Mouse (Mus musculus) heart, postnatal 14 days (tissue): ENCODE results near the gene Rbm38. TPM values are rescaled to one million over a fixed set of nuclear protein-coding genes. Genes with fewer than 3 reads are reported as not detected.

Experiments
- DNase-seq, 2 experiments: peaks; one replicate each; pipeline ENCODE4 v3.0.0; 2021 to 2022
- intact Hi-C: fragments of 180-260 bp; cut with DNase I; formaldehyde crosslinking; loops from one replicate; pipeline ENCODE4 v1.15.1; 2025
- total RNA-seq, 2 experiments: library from RNA; stranded (reverse); gene quantifications; 2 replicates each; pipeline ENCODE4 v1.2.3; 2021

Gene Rbm38
- total RNA-seq, 2 experiments from 2014 or later: 198 to 232 TPM

DNA sequence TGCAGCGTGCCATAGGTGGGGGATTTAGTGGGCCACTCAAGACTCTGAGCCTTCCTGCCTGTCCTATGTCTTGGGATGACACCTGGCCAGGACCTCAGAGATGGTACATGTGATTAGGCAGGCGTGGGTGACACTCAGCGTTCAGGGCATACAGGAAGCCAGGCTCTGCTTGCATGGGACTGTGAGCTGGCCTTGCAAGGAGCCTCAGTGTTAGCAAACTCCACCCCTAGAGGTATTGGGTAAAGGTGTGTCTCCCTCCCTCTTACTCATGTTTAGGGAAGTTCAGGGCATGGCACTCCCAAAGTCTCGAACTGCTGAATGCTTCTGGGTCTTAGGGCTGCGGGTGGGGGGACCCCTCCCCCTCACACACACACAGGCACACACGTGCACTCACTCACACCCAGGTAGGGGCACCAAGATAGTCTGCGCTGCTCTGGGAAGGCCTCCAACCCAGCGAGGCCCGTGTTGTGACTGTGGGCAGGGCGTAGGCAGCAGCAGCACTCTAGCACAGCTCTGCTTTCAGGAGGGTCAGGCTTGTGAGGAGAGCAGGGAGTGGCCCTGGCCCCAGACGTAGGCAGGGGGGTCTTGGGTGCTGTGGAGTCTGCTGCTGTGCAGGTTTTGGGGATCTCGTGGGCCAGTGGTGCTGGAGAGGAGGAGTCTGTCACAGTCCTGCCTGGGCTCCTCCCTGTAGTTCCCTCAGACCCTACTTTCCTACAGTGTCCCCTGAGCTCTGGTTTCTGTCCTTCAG is 10.5 kb downstream of the Rbm38 start:
- intact Hi-C loops: no loop called here
- DNase-seq: no peak

DNA sequence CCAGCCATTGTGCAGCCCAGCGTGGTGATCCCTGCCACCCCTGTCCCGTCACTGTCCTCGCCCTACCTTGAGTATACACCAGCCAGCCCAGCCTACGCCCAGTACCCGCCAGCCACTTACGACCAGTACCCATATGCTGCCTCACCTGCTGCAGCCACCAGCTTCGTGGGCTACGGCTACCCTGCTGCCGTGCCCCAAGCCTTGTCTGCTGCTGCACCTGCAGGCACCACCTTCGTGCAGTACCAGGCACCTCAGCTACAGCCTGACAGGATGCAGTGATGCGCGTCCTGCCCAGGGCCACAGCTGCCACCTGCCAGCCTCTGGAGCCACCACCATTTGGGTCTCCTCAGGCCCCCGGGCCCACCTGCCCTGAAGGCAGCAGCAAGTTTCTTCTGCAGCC is 13.2 kb downstream of the Rbm38 start:
- DNase-seq: no peak
- intact Hi-C loops: no loop called here

GRCm38 (mm10) chr2:173034998-173035397 is 14.7 kb downstream of the Rbm38 start:
- no peak for DNase-seq
- intact Hi-C loops: no loop called here

- no peak for DNase-seq
- intact Hi-C loops: no loop called here
These were observed 15.4 kb downstream of the Rbm38 start for GRCm38 (mm10) chr2:173035653-173036052.

GRCm38 (mm10) chr2:173036055-173036454 is 15.8 kb downstream of the Rbm38 start:
- intact Hi-C loops: no loop called here
- DNase-seq: no peak

- intact Hi-C loops: no loop called here
- DNase-seq: no peak
These were observed 16.3 kb downstream of the Rbm38 start for GRCm38 (mm10) chr2:173036611-173037010.

DNA sequence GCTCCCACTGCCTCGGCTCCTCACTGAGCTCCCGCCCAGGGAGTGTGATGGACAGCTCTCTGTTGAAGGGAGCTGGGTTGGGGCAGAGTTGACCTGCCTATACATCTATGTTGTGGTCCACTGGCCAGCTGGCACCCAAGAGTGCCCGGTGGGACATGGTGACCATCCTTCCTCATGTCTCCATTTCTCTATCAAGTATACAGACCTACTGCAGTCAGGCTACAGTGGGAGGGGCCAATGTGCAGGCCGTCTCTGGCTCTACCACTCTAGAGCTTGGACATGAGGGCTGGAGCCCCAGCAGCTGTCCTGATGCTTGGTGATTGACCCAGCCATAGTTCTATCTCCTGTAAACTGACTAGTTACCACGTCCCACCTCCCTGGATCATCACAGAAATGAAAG is 17.0 kb downstream of the Rbm38 start:
- intact Hi-C loops: no loop called here
- DNase-seq: no peak

DNA sequence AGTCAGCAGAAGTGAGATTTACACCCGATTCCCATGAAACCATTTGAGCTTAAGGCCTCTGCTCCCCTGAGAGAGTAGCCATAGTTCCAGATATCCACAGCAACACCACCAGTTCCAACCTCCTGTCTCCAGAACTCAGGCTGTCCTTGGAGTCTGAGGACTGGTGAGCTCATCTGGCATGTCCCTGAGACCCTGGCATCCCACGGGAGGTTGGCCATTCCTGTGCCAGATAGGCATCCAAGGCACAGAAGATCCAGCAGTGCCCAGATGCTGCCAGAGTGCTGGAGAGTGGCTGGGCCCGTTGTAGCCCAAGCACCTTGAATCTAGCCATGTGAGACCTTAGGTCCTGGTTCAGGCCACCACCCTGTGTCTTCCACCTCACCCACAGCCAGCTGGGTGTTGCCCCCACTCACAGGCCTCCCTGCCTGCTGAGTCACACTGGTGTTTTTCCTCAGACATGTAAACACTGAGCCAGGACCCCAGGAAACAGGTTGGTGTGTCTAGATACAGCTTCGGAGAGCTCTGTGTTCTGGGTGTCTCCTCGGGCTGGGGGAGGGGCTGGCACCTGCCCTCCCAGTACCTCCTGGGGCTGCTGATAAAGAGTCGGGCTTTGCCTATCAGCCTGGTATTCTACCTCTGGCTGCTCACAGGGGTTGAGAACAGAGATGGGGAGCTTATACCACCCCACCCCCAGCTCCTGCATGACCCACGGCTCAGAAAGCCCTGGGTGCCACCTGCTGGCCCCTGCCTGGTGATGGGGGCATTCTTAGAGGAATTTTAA is 17.7 kb downstream of the Rbm38 start:
- intact Hi-C loops: no loop called here
- DNase-seq: no peak

DNA sequence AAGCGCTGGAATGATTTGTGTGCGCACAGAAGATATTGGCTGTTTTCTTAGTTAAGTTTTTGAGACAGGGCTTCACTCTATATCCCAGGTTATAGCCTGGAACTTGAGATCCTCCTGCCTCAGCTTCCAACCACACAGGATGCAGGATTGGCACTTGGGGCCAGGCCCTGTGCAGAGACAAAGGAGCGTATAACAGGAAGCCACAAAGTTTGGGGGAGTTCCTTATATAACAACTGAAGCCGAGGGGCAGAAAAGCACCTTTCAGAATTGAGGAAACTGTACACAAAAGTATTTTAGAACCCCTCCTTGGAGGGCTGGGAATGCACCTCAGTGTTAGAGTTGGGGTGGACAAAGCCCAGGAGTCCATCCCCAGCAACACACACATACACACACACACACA is 18.7 kb downstream of the Rbm38 start:
- DNase-seq: no peak
- intact Hi-C loops: no loop called here

DNA sequence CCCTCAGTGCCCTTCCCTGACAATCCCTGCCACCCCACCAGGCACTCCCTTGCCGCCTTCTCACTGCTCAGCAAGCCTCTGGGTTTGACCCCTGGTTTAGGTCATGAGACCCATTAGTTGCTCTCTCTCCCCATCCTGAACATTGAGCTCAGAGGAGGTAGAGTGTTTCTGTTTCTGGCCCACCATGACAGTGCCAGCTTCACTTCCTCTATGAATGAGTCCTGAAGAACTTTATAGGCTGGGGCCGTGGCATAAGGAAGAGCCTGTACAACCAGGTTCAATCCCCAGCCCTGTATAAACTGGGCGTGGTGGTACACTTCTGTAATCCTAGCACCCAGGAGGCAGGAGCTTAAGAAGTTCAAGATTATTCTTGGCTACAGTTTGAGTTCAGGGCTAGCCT is 20.5 kb downstream of the Rbm38 start:
- intact Hi-C loops: loop anchor here (5.0 kb wide), 1 partner anchor 41 kb away; no protein-coding TSS in a partner anchor
- DNase-seq: no peak

DNA sequence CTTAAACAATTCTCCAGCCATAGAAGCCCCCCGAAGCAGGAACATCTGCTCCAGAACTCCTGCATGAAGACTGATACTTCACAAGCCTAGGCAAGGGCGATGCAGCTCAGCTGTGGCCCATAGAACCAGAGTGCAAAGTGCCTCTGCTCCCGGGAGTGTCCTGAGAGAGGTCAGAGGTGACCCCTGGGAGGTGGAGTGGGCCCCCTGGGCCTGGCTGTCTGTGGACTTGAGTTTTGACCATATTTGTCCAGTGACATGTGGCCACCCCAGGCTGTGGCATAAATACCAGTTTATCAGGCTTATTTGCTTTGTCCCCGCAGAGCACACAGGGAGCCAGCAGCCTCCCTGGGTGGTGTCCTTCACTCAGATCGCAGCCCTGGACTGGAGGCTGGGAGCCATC is 20.9 kb downstream of the Rbm38 start:
- intact Hi-C loops: loop anchor here (5.0 kb wide), 1 partner anchor 41 kb away; no protein-coding TSS in a partner anchor
- DNase-seq: no peak

DNA sequence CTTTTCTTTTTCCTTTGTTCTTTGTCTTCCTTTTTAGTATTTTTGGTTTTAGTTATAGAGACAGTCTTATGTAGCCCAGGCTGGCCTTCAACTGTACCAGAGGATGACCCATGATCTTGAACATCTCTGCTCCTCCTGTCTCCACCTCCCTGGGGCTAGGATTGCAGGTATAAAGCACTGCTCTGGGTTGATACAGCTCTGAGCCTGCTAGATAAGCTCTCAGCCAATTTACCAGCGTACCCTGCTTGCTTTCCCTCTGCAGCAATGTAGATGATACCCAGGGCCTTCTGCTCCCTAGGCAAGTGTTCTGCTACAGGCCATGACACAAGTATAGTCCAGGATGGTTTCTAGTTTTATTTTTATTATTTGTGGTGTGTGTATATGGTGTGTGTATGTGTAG is 21.6 kb downstream of the Rbm38 start:
- DNase-seq: no peak
- intact Hi-C loops: loop anchor here (5.0 kb wide), 1 partner anchor 40 kb away; no protein-coding TSS in a partner anchor

DNA sequence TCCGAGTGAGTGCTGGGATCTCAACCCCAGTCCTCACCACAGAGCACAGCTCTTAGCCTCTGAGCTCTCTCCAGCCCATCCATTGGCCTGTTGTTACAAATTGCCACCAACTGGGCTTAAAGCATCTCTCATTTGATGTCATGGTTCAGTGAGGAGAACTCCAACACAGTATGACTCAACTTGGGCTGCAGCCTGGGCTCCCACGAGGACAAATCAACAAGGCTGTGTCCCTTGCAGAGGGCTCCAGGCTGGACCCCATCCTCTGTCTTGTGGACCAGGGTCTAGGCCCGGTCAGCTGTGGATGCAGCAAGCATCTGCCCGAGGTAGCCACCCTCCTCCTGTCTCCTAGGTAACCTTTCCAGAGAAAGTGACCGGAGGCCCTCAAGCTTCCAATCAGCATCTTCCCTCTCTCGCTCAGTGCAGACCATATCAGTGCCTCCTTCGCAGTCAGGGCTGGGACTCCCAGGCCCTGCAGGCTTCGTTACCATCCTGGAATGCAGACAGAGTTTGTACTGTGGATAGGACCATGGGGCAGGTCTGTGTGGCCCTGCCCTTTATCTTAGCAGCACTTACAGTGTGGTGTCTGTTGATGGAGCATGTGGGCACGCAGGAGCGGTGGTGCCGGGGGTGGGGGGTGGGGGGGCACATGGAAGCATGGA is 22.3 kb downstream of the Rbm38 start:
- DNase-seq: no peak
- intact Hi-C loops: loop anchor here (5.0 kb wide), 1 partner anchor 40 kb away; no protein-coding TSS in a partner anchor

GRCm38 (mm10) chr2:173044198-173044970 is 24.1 kb downstream of the Rbm38 start:
- DNase-seq: peak; percentile 74 to 84
- intact Hi-C loops: loop anchor here (5.0 kb wide), 1 partner anchor 38 kb away; no protein-coding TSS in a partner anchor

GRCm38 (mm10) chr2:173046582-173047297 is 26.4 kb downstream of the Rbm38 start:
- DNase-seq: peak in 1 of 2 experiments; percentile 54
- intact Hi-C loops: no loop called here

DNA sequence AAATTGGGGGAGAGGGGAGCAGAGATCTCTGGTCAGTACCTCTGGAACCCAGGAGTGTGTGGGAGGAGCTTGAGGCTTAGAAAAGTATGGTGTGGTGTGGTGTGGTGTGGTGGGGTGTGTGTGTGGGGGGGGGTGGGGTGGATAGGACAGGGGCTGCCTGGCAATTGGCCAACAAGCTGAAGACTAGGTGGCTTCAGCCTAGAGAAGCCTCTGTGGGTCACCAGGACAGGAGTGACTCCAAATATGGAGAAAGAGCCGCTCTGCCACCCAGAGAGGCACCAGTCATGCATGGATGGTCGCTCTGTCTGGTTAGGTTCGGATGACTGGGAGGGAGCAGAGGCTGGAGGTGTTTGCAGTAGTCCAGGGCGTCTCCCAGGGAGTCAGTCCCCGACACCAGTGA is 27.2 kb downstream of the Rbm38 start:
- DNase-seq: no peak
- intact Hi-C loops: no loop called here

DNA sequence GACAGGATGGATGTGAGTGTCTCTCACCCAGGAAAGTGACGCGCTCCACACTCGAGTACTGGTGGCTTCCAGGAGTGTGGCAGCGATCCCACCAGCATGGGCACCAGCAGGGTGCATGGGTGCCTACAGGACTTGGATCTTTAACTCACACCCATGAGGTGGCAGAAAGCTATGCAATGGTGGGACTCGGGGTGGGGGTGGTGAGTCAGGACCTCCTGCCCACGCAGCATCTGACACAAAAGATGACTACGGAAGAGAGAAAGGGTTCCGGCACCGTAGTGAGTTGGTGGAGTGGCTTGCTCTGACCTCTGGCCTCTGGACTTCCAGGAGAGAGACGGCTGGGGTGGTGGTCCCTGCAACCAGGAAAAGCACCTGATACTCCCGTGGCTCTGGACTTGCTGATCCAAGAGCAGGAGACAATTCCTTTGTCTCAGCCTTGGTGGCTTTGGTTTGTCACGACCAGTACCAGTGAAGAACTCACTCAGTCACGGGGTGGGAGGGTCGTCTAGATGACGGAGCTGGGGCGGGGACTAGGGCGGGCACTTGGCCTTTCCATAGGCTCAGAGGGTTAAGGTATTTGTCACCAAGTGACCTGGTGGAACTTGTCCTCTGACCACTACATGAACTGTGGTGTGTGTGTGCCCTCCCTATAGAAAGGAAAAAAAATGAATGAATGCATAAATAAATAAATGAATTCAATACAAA is 27.9 kb downstream of the Rbm38 start:
- intact Hi-C loops: no loop called here
- no peak for DNase-seq

DNA sequence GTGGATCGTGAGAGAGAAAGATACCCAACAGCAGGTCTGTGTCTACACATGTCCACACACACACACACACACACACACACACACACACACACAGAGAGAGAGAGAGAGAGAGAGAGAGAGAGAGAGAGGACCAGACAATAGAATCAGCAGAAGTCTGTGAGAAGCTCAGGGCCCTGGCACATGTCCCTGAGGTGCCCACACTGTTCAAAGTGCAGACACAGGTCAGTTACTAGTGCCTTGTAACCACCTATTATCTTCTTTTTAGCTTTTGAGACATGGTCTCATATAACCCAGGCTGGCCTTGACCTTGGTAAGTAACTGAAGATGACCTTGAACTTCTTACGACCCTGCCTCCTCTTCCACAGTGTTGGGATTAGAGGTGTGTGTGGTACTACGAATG is 28.9 kb downstream of the Rbm38 start:
- no peak for DNase-seq
- intact Hi-C loops: no loop called here

DNA sequence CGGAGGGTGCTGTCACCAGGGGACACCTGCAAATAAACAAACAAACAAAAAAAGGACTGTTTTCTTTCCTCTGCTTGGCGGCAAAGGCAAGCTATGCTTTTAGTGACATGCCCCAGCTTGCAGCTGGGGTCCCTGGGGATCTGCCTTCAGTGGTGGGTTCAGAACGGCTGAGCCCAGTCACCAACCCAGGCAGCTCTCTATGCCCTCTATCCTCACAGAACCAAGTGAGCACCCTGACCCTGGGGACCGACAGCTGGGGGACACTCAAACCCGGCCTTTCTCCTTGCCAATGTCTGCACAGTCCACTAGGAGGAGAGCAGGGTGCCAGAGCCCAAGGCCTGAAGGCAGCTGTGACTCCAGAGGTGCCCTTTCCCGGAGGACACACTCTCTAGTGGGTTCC is 29.5 kb downstream of the Rbm38 start:
- intact Hi-C loops: no loop called here
- no peak for DNase-seq
